Mouse (Mus musculus): Measurements from ENCODE around the gene Galnt14. TPM values are rescaled to one million over a fixed set of nuclear protein-coding genes. Genes with fewer than 3 reads are reported as not detected.

Galnt14 gene
- polyA plus RNA-seq, 2 experiments: 0.03 to 0.08 TPM

DNA sequence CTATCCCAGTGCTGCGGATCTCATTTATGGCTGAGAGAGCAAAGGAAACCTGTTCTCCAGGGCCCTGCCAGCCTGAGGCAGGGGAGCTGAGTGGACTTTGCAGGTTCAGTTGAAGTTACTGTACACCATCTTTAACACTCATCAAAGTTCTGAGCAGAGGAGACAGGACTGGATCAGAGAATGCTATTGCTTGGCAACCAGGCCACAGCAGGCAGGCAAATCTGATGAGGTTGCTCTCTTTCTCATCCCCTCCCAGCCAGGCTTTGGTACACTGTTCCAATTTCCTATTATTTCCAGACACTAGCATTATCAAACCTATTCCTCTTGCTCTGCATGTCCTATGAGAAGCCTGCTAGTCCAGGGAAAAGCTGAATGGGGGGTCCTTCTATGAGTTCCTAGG is 41.3 kb downstream of the Galnt14 start:
- TF ChIP-seq CTCF (IDR thresholded peaks at IDR 0.05; ENCODE audit: low read depth) (no peak), EP300 (IDR thresholded peaks at IDR 0.05; ENCODE audit: low read depth) (no peak)
- ATAC-seq (ENCODE audit: insufficient read depth) (no peak), DNase-seq (ENCODE audit: low read depth in 3 of 3, low spot score in 3 of 3) (no peak)
- Histone ChIP-seq H3K4me3 (ENCODE audit: insufficient read depth in 1 of 2, low read depth in 2 of 2, low read length in 2 of 2) (no peak overlapping the region), H3K4me1 (replicated peaks; ENCODE audit: control insufficient read depth in 2 of 2, insufficient read depth in 2 of 2, low read length in 1 of 2) (no peaks in the 10 kb centered on the region), H3K27me3 (ENCODE audit: control insufficient read depth, insufficient read depth, low read length) (no peaks in the 10 kb centered on the region), H3K27ac (no peak overlapping the region), H3K36me3 (replicated peaks; ENCODE audit: control insufficient read depth, insufficient read depth, low read depth) (no peaks in the 10 kb centered on the region), H3K9ac (replicated peaks) (no peak overlapping the region), H3K9me3 (ENCODE audit: control insufficient read depth, low read length) (no peaks in the 10 kb centered on the region), H3K4me2 (ENCODE audit: low read depth) (no peak overlapping the region)
- WGBS (ENCODE audit: insufficient replicate concordance): 63% methylated on average over 1 of the region's 1 CpGs

DNA sequence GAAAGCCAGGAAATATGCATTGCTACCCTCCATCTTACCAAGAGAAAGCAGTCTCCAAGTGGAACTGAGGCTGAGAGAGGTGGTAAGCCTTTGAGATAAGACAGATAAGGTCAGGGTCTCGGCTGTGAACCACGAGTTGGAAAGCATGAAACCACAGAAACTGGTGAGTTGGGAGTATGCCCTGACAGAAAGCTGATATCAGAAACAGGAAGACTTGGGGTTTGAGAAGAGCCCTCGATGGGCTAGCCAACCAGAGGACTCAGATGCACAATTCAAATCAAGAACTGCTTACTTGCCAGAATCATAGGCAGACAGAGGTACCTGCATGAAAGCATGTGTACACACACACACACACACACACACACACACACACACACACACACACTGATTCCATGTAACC is 47.0 kb downstream of the Galnt14 start:
- WGBS (ENCODE audit: insufficient replicate concordance): 3% methylated on average over 3 of the region's 3 CpGs
- Histone ChIP-seq H3K9ac (replicated peaks) (no peak overlapping the region), H3K4me1 (replicated peaks; ENCODE audit: control insufficient read depth in 2 of 2, insufficient read depth in 2 of 2, low read length in 1 of 2) (no peaks in the 10 kb centered on the region), H3K36me3 (replicated peaks; ENCODE audit: control insufficient read depth, insufficient read depth, low read depth) (no peaks in the 10 kb centered on the region), H3K9me3 (ENCODE audit: control insufficient read depth, low read length) (no peaks in the 10 kb centered on the region), H3K4me2 (ENCODE audit: low read depth) (no peak overlapping the region), H3K27ac (no peak overlapping the region), H3K27me3 (ENCODE audit: control insufficient read depth, insufficient read depth, low read length) (no peaks in the 10 kb centered on the region), H3K4me3 (ENCODE audit: insufficient read depth in 1 of 2, low read depth in 2 of 2, low read length in 2 of 2) (no peak overlapping the region)
- TF ChIP-seq CTCF (IDR thresholded peaks at IDR 0.05; ENCODE audit: low read depth) (no peak), EP300 (IDR thresholded peaks at IDR 0.05; ENCODE audit: low read depth) (no peak)
- DNase-seq (ENCODE audit: low read depth in 3 of 3, low spot score in 3 of 3): no peak
- ATAC-seq (ENCODE audit: insufficient read depth): no peak

DNA sequence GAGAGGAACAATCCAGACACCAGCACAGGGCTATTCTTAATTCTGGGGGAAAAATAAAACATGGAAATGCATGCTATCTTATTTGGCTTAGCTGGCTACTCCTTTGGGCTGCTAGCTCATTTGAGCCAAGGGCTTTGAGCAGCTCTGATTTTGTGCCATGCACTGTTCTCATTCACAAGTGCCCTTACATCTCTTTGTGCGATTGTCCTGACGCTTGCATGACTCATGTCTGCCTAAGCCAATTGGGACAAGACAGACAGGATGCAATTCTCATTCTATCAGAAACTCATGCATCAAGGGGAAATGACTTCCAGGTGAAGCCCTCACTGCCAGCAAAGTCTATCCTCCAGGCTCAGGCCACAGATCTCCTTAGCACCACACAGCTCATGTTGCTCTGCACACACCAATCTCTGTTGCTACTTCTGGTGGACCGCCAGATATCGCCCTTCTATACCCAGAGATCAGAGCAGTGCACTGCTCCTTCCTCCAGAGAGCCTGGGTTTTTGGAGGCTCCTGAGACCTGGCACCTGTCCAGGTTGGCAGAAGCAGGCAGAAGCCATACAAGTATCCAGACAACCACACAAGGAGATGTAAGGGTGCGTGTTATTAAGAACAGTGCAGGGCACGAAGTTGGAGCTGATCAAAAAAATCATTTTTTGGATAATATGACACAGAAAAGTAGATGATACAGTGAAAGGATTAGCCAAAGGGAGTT is 51.4 kb downstream of the Galnt14 start:
- Histone ChIP-seq H3K9ac (replicated peaks) (no peak overlapping the region), H3K4me1 (replicated peaks; ENCODE audit: control insufficient read depth in 2 of 2, insufficient read depth in 2 of 2, low read length in 1 of 2) (no peaks in the 10 kb centered on the region), H3K9me3 (ENCODE audit: control insufficient read depth, low read length) (no peaks in the 10 kb centered on the region), H3K4me2 (ENCODE audit: low read depth) (no peak overlapping the region), H3K4me3 (ENCODE audit: insufficient read depth in 1 of 2, low read depth in 2 of 2, low read length in 2 of 2) (no peak overlapping the region), H3K36me3 (replicated peaks; ENCODE audit: control insufficient read depth, insufficient read depth, low read depth) (no peaks in the 10 kb centered on the region), H3K27ac (no peak overlapping the region), H3K27me3 (ENCODE audit: control insufficient read depth, insufficient read depth, low read length) (no peaks in the 10 kb centered on the region)
- no peak for ATAC-seq (ENCODE audit: insufficient read depth)
- no peak for DNase-seq (ENCODE audit: low read depth in 3 of 3, low spot score in 3 of 3)
- TF ChIP-seq CTCF (IDR thresholded peaks at IDR 0.05; ENCODE audit: low read depth): no peak
- TF ChIP-seq EP300 (IDR thresholded peaks at IDR 0.05; ENCODE audit: low read depth): no peak
- 63% methylated on average over 6 of the region's 6 CpGs for WGBS (ENCODE audit: insufficient replicate concordance)

DNA sequence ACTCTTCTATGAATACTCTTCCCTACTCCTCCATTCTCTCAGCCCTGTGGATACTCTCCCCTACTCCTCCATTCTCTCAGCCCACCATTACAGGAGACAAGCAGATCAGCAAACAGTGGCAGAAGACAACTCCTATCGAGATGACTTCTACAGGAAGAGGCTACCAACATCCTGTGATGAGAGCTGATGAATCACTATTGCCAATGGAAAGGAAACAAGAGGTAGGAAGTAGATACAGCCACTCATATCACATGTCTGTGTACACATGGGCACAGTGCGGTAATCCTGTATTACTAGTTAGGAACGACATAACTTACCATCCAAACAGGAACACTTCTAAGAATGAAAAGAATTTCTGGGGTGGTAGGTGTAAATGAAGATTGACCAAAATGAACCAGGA is 53.9 kb downstream of the Galnt14 start:
- WGBS (ENCODE audit: insufficient replicate concordance): 33% methylated on average over 3 of the region's 3 CpGs

DNA sequence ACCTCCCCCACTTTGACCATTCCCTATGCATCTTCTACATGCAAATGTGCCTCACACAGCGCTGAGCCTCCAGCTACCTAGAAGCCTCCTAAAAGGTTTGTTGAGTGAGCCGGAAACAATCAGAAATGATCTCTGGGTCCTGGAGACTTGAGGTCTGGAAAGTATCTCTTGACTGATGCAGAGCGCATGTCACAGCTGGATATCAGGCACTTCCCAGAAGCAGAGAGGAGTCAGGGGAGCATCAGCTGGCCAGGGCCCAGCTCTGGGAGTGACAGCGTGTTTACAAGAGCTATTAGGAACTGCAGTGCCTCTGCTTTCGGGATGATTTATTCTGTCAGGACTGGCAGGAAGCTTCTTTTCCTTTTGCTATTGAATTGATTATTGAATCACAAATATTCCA is 56.0 kb downstream of the Galnt14 start:
- no peak overlapping the region for H3K4me3 ChIP-seq (ENCODE audit: insufficient read depth in 1 of 2, low read depth in 2 of 2, low read length in 2 of 2)
- WGBS (ENCODE audit: insufficient replicate concordance): 36% methylated on average over 5 of the region's 5 CpGs

More for the DNA sequence above, 53.9 kb downstream of the Galnt14 start:
- H3K36me3 ChIP-seq (replicated peaks; ENCODE audit: control insufficient read depth, insufficient read depth, low read depth): no peaks in the 10 kb centered on the region
- no peaks in the 10 kb centered on the region for H3K4me1 ChIP-seq (replicated peaks; ENCODE audit: control insufficient read depth in 2 of 2, insufficient read depth in 2 of 2, low read length in 1 of 2)
- no peaks in the 10 kb centered on the region for H3K9me3 ChIP-seq (ENCODE audit: control insufficient read depth, low read length)
- H3K27me3 ChIP-seq (ENCODE audit: control insufficient read depth, insufficient read depth, low read length): no peaks in the 10 kb centered on the region
- no peak overlapping the region for H3K4me2 ChIP-seq (ENCODE audit: low read depth)
- H3K4me3 ChIP-seq (ENCODE audit: insufficient read depth in 1 of 2, low read depth in 2 of 2, low read length in 2 of 2): no peak overlapping the region
- H3K9ac ChIP-seq (replicated peaks): no peak overlapping the region
- H3K27ac ChIP-seq: no peak overlapping the region
- no peak for ATAC-seq (ENCODE audit: insufficient read depth)
- no peak for TF ChIP-seq CTCF (IDR thresholded peaks at IDR 0.05; ENCODE audit: low read depth)
- no peak for TF ChIP-seq EP300 (IDR thresholded peaks at IDR 0.05; ENCODE audit: low read depth)
- DNase-seq (ENCODE audit: low read depth in 3 of 3, low spot score in 3 of 3): no peak

More for the DNA sequence above, 56.0 kb downstream of the Galnt14 start:
- Histone ChIP-seq H3K36me3 (replicated peaks; ENCODE audit: control insufficient read depth, insufficient read depth, low read depth) (no peaks in the 10 kb centered on the region), H3K27me3 (ENCODE audit: control insufficient read depth, insufficient read depth, low read length) (no peaks in the 10 kb centered on the region), H3K4me2 (ENCODE audit: low read depth) (no peak overlapping the region), H3K9ac (replicated peaks) (no peak overlapping the region), H3K9me3 (ENCODE audit: control insufficient read depth, low read length) (no peaks in the 10 kb centered on the region), H3K4me1 (replicated peaks; ENCODE audit: control insufficient read depth in 2 of 2, insufficient read depth in 2 of 2, low read length in 1 of 2) (no peaks in the 10 kb centered on the region), H3K27ac (no peak overlapping the region)
- TF ChIP-seq CTCF (IDR thresholded peaks at IDR 0.05; ENCODE audit: low read depth) (no peak), EP300 (IDR thresholded peaks at IDR 0.05; ENCODE audit: low read depth) (no peak)
- DNase-seq (ENCODE audit: low read depth in 3 of 3, low spot score in 3 of 3): no peak
- no peak for ATAC-seq (ENCODE audit: insufficient read depth)

Data from liver, embryonic 14.5 days (tissue).